Mouse (Mus musculus): ENCODE measurements at regions not wholly inside any gene's neighbourhood (a gene's known extent, or its start where the extent isn't known, plus 50 kb on each side); places are given as distances from the start of the nearest gene placed in this dataset.

- H3K36me3 ChIP-seq (replicated peaks; ENCODE audit: low read length): no peaks in the 10 kb centered on the region
- no peaks in the 10 kb centered on the region for H3K27me3 ChIP-seq (replicated peaks)
- TF ChIP-seq GATA1 (IDR thresholded peaks at IDR 0.05; ENCODE audit: borderline replicate concordance, low read length): no peak
- no peak for TF ChIP-seq FLI1 (IDR thresholded peaks at IDR 0.05; ENCODE audit: low read length)
- no peaks in the 10 kb centered on the region for H3K4me1 ChIP-seq
- peaks cover 3% of the 10 kb centered on the region; the same call in 1 of the 2 replicates for H3K9me3 ChIP-seq
- H3K4me3 ChIP-seq (replicated peaks): no peak overlapping the region
Measured at GRCm38 (mm10) chr10:109383758-109384157, 373.0 kb upstream of the Syt1 start.

DNA sequence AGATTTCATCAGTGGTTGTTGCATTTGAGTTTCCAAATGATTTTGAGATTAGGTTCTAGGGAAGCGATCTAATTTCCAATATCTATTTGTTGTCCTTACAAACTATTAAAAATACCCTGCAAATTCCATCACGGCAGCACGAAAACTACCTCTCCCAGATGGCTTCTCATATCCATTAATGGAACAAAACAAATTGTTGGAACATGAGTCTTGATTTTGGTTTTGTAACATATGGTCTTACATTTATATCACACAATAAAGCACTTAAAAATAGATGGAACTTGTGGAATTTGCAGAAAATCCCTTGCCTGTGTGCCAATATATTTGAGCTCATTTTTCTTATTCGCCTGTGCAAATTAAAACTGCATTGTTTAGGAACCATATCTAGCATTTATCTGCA lies 368.1 kb upstream of the Syt1 start:
- Histone ChIP-seq H3K36me3 (replicated peaks; ENCODE audit: low read length) (no peaks in the 10 kb centered on the region), H3K9me3 (peaks cover 9% of the 10 kb centered on the region), H3K4me3 (replicated peaks) (no peak overlapping the region), H3K4me1 (no peaks in the 10 kb centered on the region), H3K27me3 (replicated peaks) (no peaks in the 10 kb centered on the region)
- TF ChIP-seq FLI1 (IDR thresholded peaks at IDR 0.05; ENCODE audit: low read length) (no peak), GATA1 (IDR thresholded peaks at IDR 0.05; ENCODE audit: borderline replicate concordance, low read length) (no peak)

DNA sequence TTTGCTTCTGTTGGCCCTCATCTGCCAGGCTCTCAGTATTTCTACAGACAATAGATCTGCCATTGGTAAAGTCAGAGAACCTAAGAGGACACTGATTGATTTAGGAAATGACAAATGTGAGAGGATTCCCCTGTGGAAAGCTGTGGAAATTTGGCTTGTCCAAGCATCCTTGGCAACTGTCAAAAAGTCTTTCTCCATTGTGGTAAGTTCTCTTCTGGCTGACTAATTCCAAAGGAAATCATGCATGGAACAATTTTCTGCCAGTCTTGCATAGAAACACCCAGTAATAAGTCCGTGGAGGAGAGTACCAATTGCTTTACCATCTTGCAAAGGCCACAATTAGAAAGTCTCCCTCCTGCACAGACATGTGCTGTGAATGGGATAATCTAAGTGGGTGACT lies 349.4 kb upstream of the Syt1 start:
- H3K9me3 ChIP-seq: peaks cover 14% of the 10 kb centered on the region
- H3K4me3 ChIP-seq (replicated peaks): no peak overlapping the region
- H3K36me3 ChIP-seq (replicated peaks; ENCODE audit: low read length): no peaks in the 10 kb centered on the region
- no peaks in the 10 kb centered on the region for H3K27me3 ChIP-seq (replicated peaks)
- no peak for TF ChIP-seq GATA1 (IDR thresholded peaks at IDR 0.05; ENCODE audit: borderline replicate concordance, low read length)
- TF ChIP-seq FLI1 (IDR thresholded peaks at IDR 0.05; ENCODE audit: low read length): no peak
- H3K4me1 ChIP-seq: no peaks in the 10 kb centered on the region

DNA sequence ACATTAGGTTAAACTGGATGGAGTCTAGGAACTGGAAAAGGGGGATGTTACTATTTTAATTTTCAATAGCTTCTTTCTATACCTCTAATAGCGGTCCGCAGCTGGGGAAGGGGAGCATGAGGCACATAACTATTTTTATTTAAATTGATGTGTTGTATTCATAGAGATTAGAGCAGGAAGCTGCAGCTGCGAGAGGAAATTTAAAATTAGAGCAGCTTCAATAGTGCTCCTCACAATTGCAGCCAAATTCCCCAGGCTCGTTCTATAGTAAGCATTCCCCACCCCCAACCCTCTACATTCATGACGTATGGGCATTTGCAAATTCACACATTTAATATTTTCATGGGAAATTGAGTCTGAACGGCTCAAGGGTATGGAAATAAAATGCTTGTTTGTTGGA lies 348.0 kb upstream of the Syt1 start:
- H3K27me3 ChIP-seq (replicated peaks): no peaks in the 10 kb centered on the region
- no peak overlapping the region for H3K4me3 ChIP-seq (replicated peaks)
- H3K36me3 ChIP-seq (replicated peaks; ENCODE audit: low read length): no peaks in the 10 kb centered on the region
- TF ChIP-seq GATA1 (IDR thresholded peaks at IDR 0.05; ENCODE audit: borderline replicate concordance, low read length) (no peak), FLI1 (IDR thresholded peaks at IDR 0.05; ENCODE audit: low read length) (no peak)
- H3K9me3 ChIP-seq: peaks cover 14% of the 10 kb centered on the region
- H3K4me1 ChIP-seq: no peaks in the 10 kb centered on the region

- TF ChIP-seq GATA1 (IDR thresholded peaks at IDR 0.05; ENCODE audit: borderline replicate concordance, low read length) (no peak), FLI1 (IDR thresholded peaks at IDR 0.05; ENCODE audit: low read length) (no peak)
- Histone ChIP-seq H3K4me3 (replicated peaks) (no peak overlapping the region), H3K27me3 (replicated peaks) (no peaks in the 10 kb centered on the region), H3K36me3 (replicated peaks; ENCODE audit: low read length) (no peaks in the 10 kb centered on the region), H3K4me1 (no peaks in the 10 kb centered on the region), H3K9me3 (peaks cover 3% of the 10 kb centered on the region)
Measured at GRCm38 (mm10) chr10:109332846-109333386, 322.1 kb upstream of the Syt1 start.

DNA sequence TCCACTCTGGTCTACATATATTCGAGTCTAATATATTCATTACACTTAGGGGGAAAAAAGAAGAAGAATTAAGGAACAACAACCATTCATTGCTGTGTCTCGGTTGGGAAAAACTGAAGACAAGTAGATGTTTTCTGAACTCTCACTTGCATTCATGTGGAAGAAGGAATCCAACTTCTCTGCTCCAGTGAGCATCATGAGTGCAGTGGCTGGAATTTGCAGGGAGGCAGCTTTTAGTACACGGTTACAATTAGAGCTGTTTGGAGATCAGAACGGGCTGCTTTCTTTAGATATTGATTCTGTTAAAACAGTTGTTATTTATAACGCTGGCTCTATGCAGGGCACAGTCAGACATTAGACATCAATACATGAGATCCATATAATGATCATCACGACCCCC lies 298.5 kb upstream of the Syt1 start:
- H3K27me3 ChIP-seq (replicated peaks): no peaks in the 10 kb centered on the region
- H3K4me1 ChIP-seq: no peaks in the 10 kb centered on the region
- no peak for TF ChIP-seq GATA1 (IDR thresholded peaks at IDR 0.05; ENCODE audit: borderline replicate concordance, low read length)
- TF ChIP-seq FLI1 (IDR thresholded peaks at IDR 0.05; ENCODE audit: low read length): no peak
- H3K9me3 ChIP-seq: no peaks in the 10 kb centered on the region
- H3K4me3 ChIP-seq (replicated peaks): no peak overlapping the region
- H3K36me3 ChIP-seq (replicated peaks; ENCODE audit: low read length): no peaks in the 10 kb centered on the region

- H3K4me3 ChIP-seq (replicated peaks): no peak overlapping the region
- H3K9me3 ChIP-seq: peaks cover 18% of the 10 kb centered on the region; the same call in 1 of the 2 replicates
- TF ChIP-seq GATA1 (IDR thresholded peaks at IDR 0.05; ENCODE audit: borderline replicate concordance, low read length): no peak
- TF ChIP-seq FLI1 (IDR thresholded peaks at IDR 0.05; ENCODE audit: low read length): no peak
Measured at GRCm38 (mm10) chr10:109300199-109300598, 289.4 kb upstream of the Syt1 start.

DNA sequence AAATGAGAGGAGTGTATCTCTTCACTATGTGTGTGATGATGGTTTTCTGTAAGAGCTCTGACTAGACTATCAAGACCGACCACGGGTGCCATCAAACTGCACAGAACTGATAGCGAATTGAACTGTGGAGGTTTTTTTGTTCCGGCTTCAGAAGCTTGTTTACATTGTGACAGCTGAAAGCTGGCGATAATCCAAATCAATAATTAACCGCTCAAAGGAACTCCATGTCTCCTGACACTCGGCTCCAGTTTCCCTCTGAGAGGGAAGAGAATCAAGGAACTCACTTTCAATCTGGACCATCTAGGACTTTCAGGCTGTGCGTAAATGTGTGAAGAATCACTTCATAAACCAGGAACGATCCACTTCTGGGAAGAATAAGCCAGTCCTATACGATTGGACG lies 289.0 kb upstream of the Syt1 start:
- Histone ChIP-seq H3K4me3 (replicated peaks) (no peak overlapping the region), H3K4me1 (no peaks in the 10 kb centered on the region), H3K9me3 (peaks cover 18% of the 10 kb centered on the region; the same call in 1 of the 2 replicates), H3K27me3 (replicated peaks) (no peaks in the 10 kb centered on the region), H3K36me3 (replicated peaks; ENCODE audit: low read length) (no peaks in the 10 kb centered on the region)
- TF ChIP-seq GATA1 (IDR thresholded peaks at IDR 0.05; ENCODE audit: borderline replicate concordance, low read length): no peak
- no peak for TF ChIP-seq FLI1 (IDR thresholded peaks at IDR 0.05; ENCODE audit: low read length)

More at GRCm38 (mm10) chr10:109300199-109300598, 289.4 kb upstream of the Syt1 start:
- no peaks in the 10 kb centered on the region for H3K36me3 ChIP-seq (replicated peaks; ENCODE audit: low read length)
- no peaks in the 10 kb centered on the region for H3K27me3 ChIP-seq (replicated peaks)
- no peaks in the 10 kb centered on the region for H3K4me1 ChIP-seq

GRCm38 (mm10) chr10:109283348-109283747 lies 272.6 kb upstream of the Syt1 start:
- Histone ChIP-seq H3K4me3 (replicated peaks) (no peak overlapping the region), H3K9me3 (peaks cover 9% of the 10 kb centered on the region; the same call in 1 of the 2 replicates), H3K4me1 (no peaks in the 10 kb centered on the region), H3K27me3 (replicated peaks) (no peaks in the 10 kb centered on the region), H3K36me3 (replicated peaks; ENCODE audit: low read length) (no peaks in the 10 kb centered on the region)
- TF ChIP-seq FLI1 (IDR thresholded peaks at IDR 0.05; ENCODE audit: low read length): no peak

GRCm38 (mm10) chr10:109249781-109250180 lies 239.0 kb upstream of the Syt1 start:
- TF ChIP-seq FLI1 (IDR thresholded peaks at IDR 0.05; ENCODE audit: low read length) (no peak), GATA1 (IDR thresholded peaks at IDR 0.05; ENCODE audit: borderline replicate concordance, low read length) (no peak)

DNA sequence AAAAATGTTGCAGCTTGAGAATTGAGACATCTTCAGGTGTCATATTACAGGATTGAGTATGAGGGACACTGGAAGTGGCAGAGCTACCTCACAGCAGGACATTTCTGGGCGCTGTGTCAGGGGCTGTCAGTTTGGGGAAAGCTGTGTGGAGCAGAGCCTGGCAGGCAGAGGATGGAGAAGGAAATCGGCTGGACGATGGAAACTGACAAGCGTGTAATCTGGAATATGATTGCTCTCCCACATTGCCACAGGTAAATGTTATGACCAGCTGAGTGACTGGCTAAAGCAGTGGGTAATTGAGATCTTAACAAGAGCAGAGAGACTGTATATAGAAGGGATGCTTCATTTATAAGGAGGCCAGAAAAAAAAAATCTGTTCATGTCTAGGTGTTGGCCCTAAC lies 235.5 kb upstream of the Syt1 start:
- Histone ChIP-seq H3K4me3 (replicated peaks) (no peak overlapping the region), H3K36me3 (replicated peaks; ENCODE audit: low read length) (no peaks in the 10 kb centered on the region), H3K9me3 (peaks cover 17% of the 10 kb centered on the region), H3K27me3 (replicated peaks) (no peaks in the 10 kb centered on the region), H3K4me1 (no peaks in the 10 kb centered on the region)
- no peak for TF ChIP-seq FLI1 (IDR thresholded peaks at IDR 0.05; ENCODE audit: low read length)
- no peak for TF ChIP-seq GATA1 (IDR thresholded peaks at IDR 0.05; ENCODE audit: borderline replicate concordance, low read length)

More at GRCm38 (mm10) chr10:109249781-109250180, 239.0 kb upstream of the Syt1 start:
- Histone ChIP-seq H3K4me3 (replicated peaks) (no peak overlapping the region), H3K9me3 (peaks cover 10% of the 10 kb centered on the region), H3K4me1 (no peaks in the 10 kb centered on the region), H3K27me3 (replicated peaks) (no peaks in the 10 kb centered on the region), H3K36me3 (replicated peaks; ENCODE audit: low read length) (no peaks in the 10 kb centered on the region)

Measured in megakaryocyte, embryonic 14.5 days (primary cell).